Mouse (Mus musculus) megakaryocyte, adult 5-6 weeks (primary cell): ENCODE data around the gene Aig1. TPM values are rescaled to one million over a fixed set of nuclear protein-coding genes. Genes with fewer than 3 reads are reported as not detected.

Experiments used
- ATAC-seq: 2 replicates; pipeline ENCODE4 v1.8.0; 2016; ENCODE audit warnings: mild to moderate bottlenecking, inconsistent platforms; ENCODE audit not compliant: poor library complexity, severe bottlenecking
- total RNA-seq, 2 experiments: library from RNA; stranded (forward) in 1 of 2; stranded (reverse) in 1 of 2; fragments of 153-499, 151-499 nt in 1 of 2; fragments of 221-1000, 200-1000 nt in 1 of 2; gene quantifications; 2 replicates each; pipeline versions ENCODE4 v1.2.3 to v1.2.4; 2015 to 2017

The Aig1 gene
- total RNA-seq, 2 experiments from 2014 or later: 3.5 to 7.3 TPM

GRCm38 (mm10) chr10:13713116-13713515 is 155.7 kb downstream of the Aig1 start:
- no peak for ATAC-seq

- ATAC-seq: no peak
These were observed 157.4 kb downstream of the Aig1 start for GRCm38 (mm10) chr10:13711281-13711829.

GRCm38 (mm10) chr10:13705771-13706170 is 163.0 kb downstream of the Aig1 start:
- no peak for ATAC-seq

GRCm38 (mm10) chr10:13702688-13703087 is 166.1 kb downstream of the Aig1 start:
- ATAC-seq: no peak

- ATAC-seq: no peak
These were observed 166.7 kb downstream of the Aig1 start for GRCm38 (mm10) chr10:13702043-13702442.

GRCm38 (mm10) chr10:13696326-13696725 is 172.5 kb downstream of the Aig1 start:
- ATAC-seq: no peak

GRCm38 (mm10) chr10:13693276-13693675 is 175.5 kb downstream of the Aig1 start:
- no peak for ATAC-seq

GRCm38 (mm10) chr10:13690773-13691172 is 178.0 kb downstream of the Aig1 start:
- ATAC-seq: no peak

GRCm38 (mm10) chr10:13689841-13690590 is 178.8 kb downstream of the Aig1 start:
- ATAC-seq: no peak

GRCm38 (mm10) chr10:13688386-13689120 is 180.2 kb downstream of the Aig1 start:
- no peak for ATAC-seq

- ATAC-seq: no peak
These were observed 181.5 kb downstream of the Aig1 start for GRCm38 (mm10) chr10:13687182-13687810.

- ATAC-seq: peak; percentile 33
These were observed 182.7 kb downstream of the Aig1 start for GRCm38 (mm10) chr10:13686127-13686526.

GRCm38 (mm10) chr10:13685366-13685765 is 183.4 kb downstream of the Aig1 start:
- ATAC-seq: no peak

GRCm38 (mm10) chr10:13684452-13684851 is 184.3 kb downstream of the Aig1 start:
- no peak for ATAC-seq

- 0 out of 2 replicates have a peak, but pooled peaks have one; percentile 27 for ATAC-seq
These were observed 186.2 kb downstream of the Aig1 start for GRCm38 (mm10) chr10:13682565-13682964.

GRCm38 (mm10) chr10:13677440-13677839 is 191.3 kb downstream of the Aig1 start:
- no peak for ATAC-seq

GRCm38 (mm10) chr10:13675033-13675379 is 193.8 kb downstream of the Aig1 start:
- ATAC-seq: no peak

GRCm38 (mm10) chr10:13674304-13675032 is 194.3 kb downstream of the Aig1 start:
- ATAC-seq: no peak

GRCm38 (mm10) chr10:13667166-13667696 is 201.5 kb downstream of the Aig1 start:
- ATAC-seq: no peak

- ATAC-seq: no peak
These were observed 205.3 kb downstream of the Aig1 start for GRCm38 (mm10) chr10:13663476-13663875.

GRCm38 (mm10) chr10:13659778-13660177 is 209.0 kb downstream of the Aig1 start:
- ATAC-seq: no peak
